Mouse (Mus musculus) spleen, embryonic (tissue): ENCODE measurements at regions not wholly inside any gene's neighbourhood (a gene's known extent, or its start where the extent isn't known, plus 50 kb on each side); places are given as distances from the start of the nearest gene placed in this dataset.

ENCODE experiments used
- CTCF ChIA-PET: fragments of 350-600 bp; sonication (Branson Sonifier 250); formaldehyde crosslinking; loops from one replicate; lab custom pipeline; 2022; lab: Charles Lee

GRCm38 (mm10) chr9:86230673-86231350 lies 233.9 kb downstream of the Ube2cbp start:
- CTCF ChIA-PET = no interaction called here

- CTCF ChIA-PET = no interaction called here
These were observed 233.1 kb downstream of the Ube2cbp start for GRCm38 (mm10) chr9:86231692-86232091.

- CTCF ChIA-PET = no interaction called here
These were observed 232.6 kb downstream of the Ube2cbp start for GRCm38 (mm10) chr9:86232174-86232573.

GRCm38 (mm10) chr9:86233775-86234174 lies 231.0 kb downstream of the Ube2cbp start:
- CTCF ChIA-PET = no interaction called here

GRCm38 (mm10) chr9:86238691-86239090 lies 226.1 kb downstream of the Ube2cbp start:
- CTCF ChIA-PET = no interaction called here

GRCm38 (mm10) chr9:86240287-86240686 lies 224.5 kb downstream of the Ube2cbp start:
- CTCF ChIA-PET = no interaction called here

- CTCF ChIA-PET = no interaction called here
These were observed 223.9 kb downstream of the Ube2cbp start for GRCm38 (mm10) chr9:86240896-86241295.

- CTCF ChIA-PET = no interaction called here
These were observed 214.6 kb downstream of the Ube2cbp start for GRCm38 (mm10) chr9:86250197-86250596.

- CTCF ChIA-PET = no interaction called here
These were observed 213.4 kb downstream of the Ube2cbp start for GRCm38 (mm10) chr9:86251331-86251730.
